Mouse (Mus musculus): ENCODE data around the gene Wnt8b. TPM values are rescaled to one million over a fixed set of nuclear protein-coding genes. Genes with fewer than 3 reads are reported as not detected.
A peak's percentile ranks its signal among the peaks of the same experiment; 100 is the strongest.
"Not testable (repeated sequence)": the region's sequence is repeated elsewhere in the genome, so short reads cannot be mapped to it uniquely, and the experiment has no call there.

Wnt8b gene
- polyA plus RNA-seq, 1 experiment: 6.6 TPM

GRCm38 (mm10) chr19:44458696-44459095 is 34.6 kb upstream of the Wnt8b start:
- peaks cover 23% of the 10 kb centered on the region for H3K4me1 ChIP-seq (replicated peaks; ENCODE audit: control insufficient read depth, insufficient read depth, low read length)
- no peak overlapping the region for H3K4me3 ChIP-seq (ENCODE audit: control insufficient read depth, insufficient read depth, low read length)
- TF ChIP-seq POLR2A (IDR thresholded peaks at IDR 0.05; ENCODE audit: control insufficient read depth, extremely low read depth, insufficient read depth, low read length, poor library complexity): no peak
- TF ChIP-seq CTCF (IDR thresholded peaks at IDR 0.05; ENCODE audit: borderline replicate concordance, control insufficient read depth, extremely low read depth, insufficient read depth, low read length, poor library complexity): no peak
- WGBS: 95% methylated on average over 13 of the region's 13 CpGs
- no peaks in the 10 kb centered on the region for H3K36me3 ChIP-seq (ENCODE audit: control insufficient read depth, insufficient read depth, low read length)
- H3K27ac ChIP-seq (ENCODE audit: control insufficient read depth, insufficient read depth, low read length): no peak overlapping the region
- DNase-seq: no peak
- no peaks in the 10 kb centered on the region for H3K27me3 ChIP-seq (ENCODE audit: control insufficient read depth, insufficient read depth, low read length)

GRCm38 (mm10) chr19:44460441-44460840 is 32.8 kb upstream of the Wnt8b start:
- no peaks in the 10 kb centered on the region for H3K27me3 ChIP-seq (ENCODE audit: control insufficient read depth, insufficient read depth, low read length)
- no peak overlapping the region for H3K4me3 ChIP-seq (ENCODE audit: control insufficient read depth, insufficient read depth, low read length)
- no peak for DNase-seq
- WGBS: 92% methylated on average over 5 of the region's 5 CpGs
- peaks cover 23% of the 10 kb centered on the region for H3K4me1 ChIP-seq (replicated peaks; ENCODE audit: control insufficient read depth, insufficient read depth, low read length)
- no peak overlapping the region for H3K27ac ChIP-seq (ENCODE audit: control insufficient read depth, insufficient read depth, low read length)
- no peaks in the 10 kb centered on the region for H3K36me3 ChIP-seq (ENCODE audit: control insufficient read depth, insufficient read depth, low read length)
- TF ChIP-seq CTCF (IDR thresholded peaks at IDR 0.05; ENCODE audit: borderline replicate concordance, control insufficient read depth, extremely low read depth, insufficient read depth, low read length, poor library complexity): no peak
- TF ChIP-seq POLR2A (IDR thresholded peaks at IDR 0.05; ENCODE audit: control insufficient read depth, extremely low read depth, insufficient read depth, low read length, poor library complexity): no peak

GRCm38 (mm10) chr19:44461500-44461899 is 31.8 kb upstream of the Wnt8b start:
- WGBS: 13% methylated on average over 4 of the region's 4 CpGs
- no peak overlapping the region for H3K4me3 ChIP-seq (ENCODE audit: control insufficient read depth, insufficient read depth, low read length)
- peak; percentile 9 for DNase-seq
- peaks cover 22% of the 10 kb centered on the region for H3K4me1 ChIP-seq (replicated peaks; ENCODE audit: control insufficient read depth, insufficient read depth, low read length)
- no peaks in the 10 kb centered on the region for H3K36me3 ChIP-seq (ENCODE audit: control insufficient read depth, insufficient read depth, low read length)
- H3K27me3 ChIP-seq (ENCODE audit: control insufficient read depth, insufficient read depth, low read length): no peaks in the 10 kb centered on the region
- TF ChIP-seq CTCF (IDR thresholded peaks at IDR 0.05; ENCODE audit: borderline replicate concordance, control insufficient read depth, extremely low read depth, insufficient read depth, low read length, poor library complexity) (no peak), POLR2A (IDR thresholded peaks at IDR 0.05; ENCODE audit: control insufficient read depth, extremely low read depth, insufficient read depth, low read length, poor library complexity) (no peak)
- no peak overlapping the region for H3K27ac ChIP-seq (ENCODE audit: control insufficient read depth, insufficient read depth, low read length)

- no peaks in the 10 kb centered on the region for H3K27me3 ChIP-seq (ENCODE audit: control insufficient read depth, insufficient read depth, low read length)
- TF ChIP-seq CTCF (IDR thresholded peaks at IDR 0.05; ENCODE audit: borderline replicate concordance, control insufficient read depth, extremely low read depth, insufficient read depth, low read length, poor library complexity) (no peak), POLR2A (IDR thresholded peaks at IDR 0.05; ENCODE audit: control insufficient read depth, extremely low read depth, insufficient read depth, low read length, poor library complexity) (no peak)
- H3K36me3 ChIP-seq (ENCODE audit: control insufficient read depth, insufficient read depth, low read length): no peaks in the 10 kb centered on the region
- H3K4me1 ChIP-seq (replicated peaks; ENCODE audit: control insufficient read depth, insufficient read depth, low read length): peaks cover 17% of the 10 kb centered on the region
- DNase-seq: no peak
- no peak overlapping the region for H3K4me3 ChIP-seq (ENCODE audit: control insufficient read depth, insufficient read depth, low read length)
- no peak overlapping the region for H3K27ac ChIP-seq (ENCODE audit: control insufficient read depth, insufficient read depth, low read length)
- WGBS: 90% methylated on average over 4 of the region's 4 CpGs
These were observed 31.1 kb upstream of the Wnt8b start for GRCm38 (mm10) chr19:44462141-44462540.

- not testable (repeated sequence) for H3K36me3 ChIP-seq (ENCODE audit: control insufficient read depth, insufficient read depth, low read length); DNase-seq
These were observed 27.2 kb upstream of the Wnt8b start for GRCm38 (mm10) chr19:44465960-44466525.

GRCm38 (mm10) chr19:44474158-44474557 is 19.1 kb upstream of the Wnt8b start:
- H3K27me3 ChIP-seq (ENCODE audit: control insufficient read depth, insufficient read depth, low read length): no peaks in the 10 kb centered on the region
- no peaks in the 10 kb centered on the region for H3K36me3 ChIP-seq (ENCODE audit: control insufficient read depth, insufficient read depth, low read length)
- H3K4me3 ChIP-seq (ENCODE audit: control insufficient read depth, insufficient read depth, low read length): no peak overlapping the region
- 6% methylated on average over 10 of the region's 10 CpGs for WGBS
- H3K4me1 ChIP-seq (replicated peaks; ENCODE audit: control insufficient read depth, insufficient read depth, low read length): no peaks in the 10 kb centered on the region
- H3K27ac ChIP-seq (ENCODE audit: control insufficient read depth, insufficient read depth, low read length): no peak overlapping the region
- TF ChIP-seq POLR2A (IDR thresholded peaks at IDR 0.05; ENCODE audit: control insufficient read depth, extremely low read depth, insufficient read depth, low read length, poor library complexity) (no peak), CTCF (IDR thresholded peaks at IDR 0.05; ENCODE audit: borderline replicate concordance, control insufficient read depth, extremely low read depth, insufficient read depth, low read length, poor library complexity) (peak; percentile 98)
- peak; percentile 83 for DNase-seq

More at GRCm38 (mm10) chr19:44465960-44466525, 27.2 kb upstream of the Wnt8b start:
- 93% methylated on average over 14 of the region's 14 CpGs for WGBS
- not testable (repeated sequence) for H3K27ac ChIP-seq (ENCODE audit: control insufficient read depth, insufficient read depth, low read length); H3K4me1 ChIP-seq (replicated peaks; ENCODE audit: control insufficient read depth, insufficient read depth, low read length); H3K4me3 ChIP-seq (ENCODE audit: control insufficient read depth, insufficient read depth, low read length); H3K27me3 ChIP-seq (ENCODE audit: control insufficient read depth, insufficient read depth, low read length)

GRCm38 (mm10) chr19:44475268-44475667 is 18.0 kb upstream of the Wnt8b start:
- TF ChIP-seq POLR2A (IDR thresholded peaks at IDR 0.05; ENCODE audit: control insufficient read depth, extremely low read depth, insufficient read depth, low read length, poor library complexity) (no peak), CTCF (IDR thresholded peaks at IDR 0.05; ENCODE audit: borderline replicate concordance, control insufficient read depth, extremely low read depth, insufficient read depth, low read length, poor library complexity) (no peak)
- Histone ChIP-seq H3K4me1 (replicated peaks; ENCODE audit: control insufficient read depth, insufficient read depth, low read length) (no peaks in the 10 kb centered on the region), H3K4me3 (ENCODE audit: control insufficient read depth, insufficient read depth, low read length) (no peak overlapping the region), H3K27me3 (ENCODE audit: control insufficient read depth, insufficient read depth, low read length) (no peaks in the 10 kb centered on the region), H3K27ac (ENCODE audit: control insufficient read depth, insufficient read depth, low read length) (no peak overlapping the region), H3K36me3 (ENCODE audit: control insufficient read depth, insufficient read depth, low read length) (no peaks in the 10 kb centered on the region)
- WGBS: 93% methylated on average over 6 of the region's 6 CpGs
- no peak for DNase-seq
